Mouse (Mus musculus) lung, adult 2 months (tissue): ENCODE results near the gene Ndufaf2.

Source experiments
- CTCF ChIP-seq: fragments of 200-500 bp; IDR thresholded peaks from 2 replicates; pipeline ENCODE4 v1.5.1; 2011; ENCODE audit warnings: mild to moderate bottlenecking, low read length, control low read depth; ENCODE audit not compliant: insufficient read depth
- POLR2A ChIP-seq: fragments of 200-500 bp; IDR thresholded peaks from 2 replicates; pipeline ENCODE4 v1.6.1; 2011; ENCODE audit warnings: low read depth, mild to moderate bottlenecking, control low read depth, low read length, borderline replicate concordance; ENCODE audit errors: extremely low read depth

GRCm38 (mm10) chr13:108204857-108205256 lies 46.4 kb upstream of the Ndufaf2 start:
- TF ChIP-seq POLR2A (no peak), CTCF (no peak)
